Mouse (Mus musculus): Measurements from ENCODE around the gene Nfe2l2.
"Not testable (repeated sequence)": the region's sequence is repeated elsewhere in the genome, so short reads cannot be mapped to it uniquely, and the experiment has no call there.

Nfe2l2 gene

DNA sequence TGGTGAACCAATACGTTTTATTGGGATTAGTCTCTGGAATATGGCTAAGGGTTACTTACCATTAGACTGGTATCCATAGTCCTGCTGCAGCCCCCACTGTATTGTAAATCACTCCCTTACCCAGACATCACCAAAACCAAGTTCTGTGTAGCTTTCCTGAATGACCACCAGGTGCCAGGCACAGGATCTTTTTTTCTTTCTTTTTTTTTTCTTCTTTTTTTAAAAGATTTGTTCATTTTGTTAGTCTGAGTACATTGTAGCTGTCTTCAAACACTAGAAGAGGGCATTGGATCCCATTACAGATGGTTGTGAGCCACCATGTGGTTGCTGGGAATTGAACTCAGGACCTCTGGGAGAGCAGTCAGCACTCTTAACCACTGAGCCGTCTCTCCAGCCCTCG is 8.6 kb upstream of the Nfe2l2 start:
- in situ Hi-C loops (cut with MboI, MseI): no loop called here

DNA sequence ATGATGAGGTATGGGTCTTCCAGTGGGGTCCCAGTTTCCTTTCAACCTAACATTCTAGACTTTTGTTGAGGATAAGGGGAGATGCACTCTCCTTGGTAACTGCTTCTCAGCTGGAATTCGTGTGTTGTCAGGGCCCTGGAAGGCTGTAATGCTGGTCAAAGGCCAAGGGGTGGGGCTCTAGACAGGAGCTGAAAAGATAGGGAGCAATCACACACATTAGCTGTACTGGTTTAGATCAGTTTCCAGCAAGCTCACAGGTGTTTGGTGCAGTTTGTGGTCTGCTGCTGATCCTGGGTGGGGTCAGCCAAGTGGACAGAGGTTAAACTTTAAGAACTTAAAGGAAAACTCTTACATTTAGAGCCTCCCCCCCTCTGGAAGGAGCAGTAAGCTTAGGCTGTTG is 3.0 kb upstream of the Nfe2l2 start:
- in situ Hi-C loops (cut with MboI, MseI): loop anchor here (10.0 kb wide), 1 partner anchor 57 kb away; no protein-coding TSS in a partner anchor

DNA sequence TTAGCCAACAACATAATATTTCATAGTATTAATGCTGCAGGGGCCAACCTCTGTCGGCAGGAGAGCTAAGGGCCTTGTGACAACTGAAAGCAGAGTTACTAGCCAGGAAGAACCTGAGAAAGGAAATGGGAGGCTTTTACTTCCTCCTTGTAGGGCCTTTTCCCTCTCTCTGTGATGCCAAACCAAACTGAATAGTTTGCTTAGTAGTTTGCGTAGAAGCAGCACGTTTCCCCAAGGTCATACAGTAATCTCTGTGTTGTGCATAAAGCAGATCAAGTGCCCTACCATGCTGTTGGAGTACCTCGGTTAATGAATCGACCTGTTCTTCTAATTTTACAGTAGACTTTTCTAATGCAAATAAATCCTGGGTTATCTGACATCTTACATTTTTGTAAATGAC is 2.0 kb upstream of the Nfe2l2 start:
- in situ Hi-C loops (cut with MboI, MseI): loop anchor here (10.0 kb wide), 1 partner anchor 58 kb away; no protein-coding TSS in a partner anchor

DNA sequence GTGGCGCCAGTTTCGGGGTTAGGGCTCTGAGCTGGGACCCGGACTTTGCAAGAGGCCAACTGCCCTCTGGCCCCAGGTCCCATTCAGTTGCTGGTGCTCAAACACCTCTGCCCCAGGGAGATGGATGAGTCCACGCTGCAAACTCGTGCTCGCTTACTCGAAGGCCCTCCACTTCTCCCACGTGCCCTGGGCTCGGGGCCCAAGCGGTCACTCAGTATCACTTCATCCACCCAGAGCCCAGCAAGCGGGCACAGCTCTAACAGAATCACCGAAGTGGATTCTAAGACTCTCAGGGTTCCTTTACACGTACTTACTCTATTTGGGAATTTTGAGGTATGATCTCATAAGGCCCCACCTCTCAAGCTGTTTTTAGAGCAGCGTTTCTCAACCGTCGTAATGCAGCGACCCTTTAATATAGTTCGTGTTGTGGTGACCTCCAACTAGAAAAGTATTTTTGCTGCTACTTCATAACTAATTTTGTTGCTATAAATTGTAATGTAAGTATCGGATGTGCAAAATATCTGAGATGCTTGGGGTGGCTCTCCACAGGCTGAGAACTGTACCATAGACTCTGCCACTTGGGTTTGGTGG is 816 bp upstream of the Nfe2l2 start:
- in situ Hi-C loops (cut with MboI, MseI): loop anchor here (10.0 kb wide), 1 partner anchor 60 kb away; no protein-coding TSS in a partner anchor

DNA sequence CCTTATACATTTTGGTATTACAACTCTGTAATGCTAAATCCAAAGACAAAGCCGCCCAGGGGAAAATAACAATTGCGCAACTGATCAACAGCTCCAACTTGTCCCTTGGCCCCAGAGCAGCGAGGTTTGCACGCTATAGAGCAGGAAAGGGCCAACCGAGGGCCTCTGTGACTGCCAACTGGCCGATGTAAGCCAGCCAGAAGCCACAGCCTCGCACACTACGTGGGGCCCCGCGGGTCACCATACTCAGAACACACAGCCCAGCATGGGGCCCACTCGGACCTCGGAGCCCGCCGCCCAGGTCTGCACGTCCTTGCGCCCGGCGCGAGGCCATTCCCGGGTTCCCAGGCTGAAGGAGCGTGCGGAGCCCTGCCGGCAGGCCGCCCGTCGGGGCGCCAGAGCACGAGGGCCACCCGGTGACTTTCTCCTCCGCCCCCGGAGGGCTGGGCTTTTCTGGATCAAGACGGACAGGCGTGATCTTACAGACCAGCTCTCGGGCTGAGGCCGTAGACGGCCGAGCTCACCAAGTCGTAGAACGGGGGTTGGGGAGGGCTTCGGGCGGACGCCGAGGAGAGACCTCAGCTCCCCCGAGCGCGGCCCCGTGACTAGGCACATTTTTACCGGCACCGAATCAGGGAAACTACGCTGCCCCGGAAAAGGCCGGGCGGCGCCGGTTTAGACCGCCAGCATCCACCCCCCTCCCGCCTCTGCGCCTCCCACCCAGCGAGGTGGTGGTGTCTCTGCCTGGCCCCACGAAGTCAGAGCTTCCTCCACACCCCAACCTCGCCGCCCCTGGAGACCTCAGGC is 863 bp downstream of the Nfe2l2 start:
- in situ Hi-C loops (cut with MboI, MseI): loop anchor here (10.0 kb wide), 1 partner anchor 61 kb away; no protein-coding TSS in a partner anchor

DNA sequence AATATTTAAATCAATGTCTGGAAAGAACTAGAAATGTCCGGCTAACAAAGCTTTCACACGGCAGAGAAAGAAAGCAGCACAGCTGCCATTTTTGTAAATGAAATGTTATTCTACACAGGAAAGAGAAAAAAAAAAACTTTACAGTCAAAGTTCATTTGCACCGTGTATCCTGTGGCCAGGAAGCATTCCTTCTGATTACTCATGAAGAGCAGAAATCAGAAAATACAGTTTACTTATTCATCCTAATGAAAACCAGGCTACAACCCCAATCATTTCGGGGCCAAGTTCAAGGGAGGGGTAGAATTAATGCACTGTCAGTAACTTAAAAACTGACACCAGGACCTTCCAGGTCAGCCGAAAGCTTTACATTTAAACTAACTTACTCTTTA is 1.9 kb downstream of the Nfe2l2 start:
- in situ Hi-C loops (cut with MboI, MseI): loop anchor here (10.0 kb wide), 1 partner anchor 62 kb away; no protein-coding TSS in a partner anchor

DNA sequence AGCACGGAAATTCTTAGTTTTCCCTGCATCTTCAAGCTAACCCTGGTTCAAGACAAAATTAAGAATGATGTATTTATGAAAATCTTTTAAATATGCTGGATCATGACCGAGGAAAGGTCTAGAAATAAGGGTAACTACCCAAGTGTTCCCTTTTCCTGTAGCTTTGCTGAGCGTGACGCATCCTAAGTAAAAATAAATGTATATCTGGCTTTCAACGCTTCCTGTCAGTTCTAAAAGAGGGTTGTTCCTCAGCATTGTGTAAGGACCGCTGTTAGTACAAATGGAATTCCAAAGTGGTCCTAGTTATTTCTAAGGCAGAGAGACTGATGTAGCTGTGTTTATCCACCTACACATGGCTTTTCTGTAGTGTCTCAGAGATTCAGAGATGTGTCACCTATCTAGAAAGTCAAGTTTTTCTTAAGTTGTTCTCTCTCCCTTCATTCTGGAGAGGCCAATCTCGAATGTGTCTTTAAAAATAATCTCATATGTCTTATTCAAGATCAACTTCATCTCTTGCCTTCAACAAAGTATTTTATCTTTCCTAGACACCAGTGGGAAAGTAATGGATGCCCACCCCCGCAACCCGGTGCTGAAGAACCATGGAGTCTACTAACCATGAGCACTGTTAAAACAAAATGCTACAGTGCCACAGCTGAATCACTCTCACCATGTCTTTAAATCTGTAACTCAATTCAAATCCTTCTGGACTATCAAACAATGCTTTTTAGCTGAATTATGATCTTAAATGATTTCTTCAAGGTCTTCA is 2.4 kb downstream of the Nfe2l2 start:
- in situ Hi-C loops (cut with MboI, MseI): loop anchor here (10.0 kb wide), 1 partner anchor 63 kb away; no protein-coding TSS in a partner anchor

DNA sequence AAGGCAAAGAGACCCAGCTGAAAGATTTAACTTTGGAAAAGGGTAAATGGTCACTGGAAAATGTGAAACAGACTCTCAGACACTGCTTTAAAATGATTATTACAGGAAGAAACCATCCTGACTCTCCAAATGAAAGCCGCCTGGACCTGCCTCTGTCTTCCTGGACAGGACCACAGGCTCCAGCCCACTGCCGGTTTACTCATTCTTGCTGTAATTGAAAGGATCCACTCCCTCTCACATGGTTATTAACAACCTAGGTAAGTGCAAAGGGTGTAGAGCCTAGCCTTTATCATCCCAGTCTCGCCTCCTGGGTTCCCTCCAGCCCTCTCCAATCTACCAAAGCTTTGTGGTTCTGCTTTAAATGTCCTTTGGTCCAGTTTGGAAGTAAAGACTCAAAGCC is 3.2 kb downstream of the Nfe2l2 start:
- in situ Hi-C loops (cut with MboI, MseI): loop anchor here (10.0 kb wide), 1 partner anchor 64 kb away; no protein-coding TSS in a partner anchor

DNA sequence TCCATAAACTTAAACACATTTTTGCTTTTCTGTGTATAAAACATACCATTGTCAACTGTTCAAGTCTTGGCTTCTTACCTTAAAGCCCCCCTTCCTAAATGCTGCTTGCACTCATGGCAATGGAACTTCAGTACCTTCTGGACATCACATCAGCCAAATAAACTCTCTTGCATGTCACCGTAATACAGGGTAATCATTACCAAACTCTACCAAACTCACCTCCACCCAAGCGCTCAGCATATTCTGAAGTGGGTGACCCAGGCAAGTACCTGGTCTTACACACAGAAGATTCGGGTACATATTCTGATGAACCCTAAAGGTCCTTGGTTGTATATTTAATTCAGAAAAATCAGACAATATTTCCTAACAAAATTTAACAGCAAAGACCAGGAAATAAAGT is 3.9 kb downstream of the Nfe2l2 start:
- in situ Hi-C loops (cut with MboI, MseI): loop anchor here (10.0 kb wide), 1 partner anchor 64 kb away; no protein-coding TSS in a partner anchor

DNA sequence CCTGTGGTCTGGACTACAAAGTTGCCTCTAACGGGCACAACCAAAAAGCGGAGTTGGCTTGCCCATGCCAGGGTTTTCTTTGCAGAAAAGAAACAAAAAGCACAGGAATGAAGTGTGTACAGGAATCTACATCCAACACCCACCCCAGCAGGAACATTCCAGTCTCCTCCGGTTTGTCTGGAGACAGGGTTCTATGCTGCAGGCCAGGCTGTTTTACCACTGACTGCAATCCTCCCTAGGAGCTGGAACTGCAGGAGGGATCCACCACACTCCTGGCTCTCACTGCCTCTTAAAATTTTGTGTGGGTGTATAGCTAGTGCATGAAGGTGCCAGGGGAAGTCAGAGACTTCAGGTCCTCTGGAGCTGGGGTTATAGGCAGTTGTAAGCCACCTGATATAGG is 5.6 kb downstream of the Nfe2l2 start:
- in situ Hi-C loops (cut with MboI, MseI): no loop called here

DNA sequence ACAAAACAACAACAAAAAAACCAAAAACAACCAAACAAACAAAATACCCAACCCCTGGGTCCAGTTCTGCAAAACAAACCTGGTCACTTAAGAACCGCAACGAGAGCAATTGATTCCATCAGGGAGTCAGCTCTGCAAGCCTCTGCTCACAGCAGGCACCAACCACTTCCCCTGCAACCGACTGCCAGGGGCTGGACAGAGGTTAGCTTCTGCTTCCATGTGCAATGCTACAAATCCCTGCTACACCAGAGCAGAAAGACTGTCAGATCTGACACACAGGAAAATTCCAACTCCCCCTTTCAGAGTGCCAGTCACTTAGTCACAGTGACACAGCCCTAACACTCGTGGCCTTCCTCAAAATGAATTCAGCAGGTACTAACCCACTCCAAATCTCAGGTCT is 6.4 kb downstream of the Nfe2l2 start:
- in situ Hi-C loops (cut with MboI, MseI): no loop called here

DNA sequence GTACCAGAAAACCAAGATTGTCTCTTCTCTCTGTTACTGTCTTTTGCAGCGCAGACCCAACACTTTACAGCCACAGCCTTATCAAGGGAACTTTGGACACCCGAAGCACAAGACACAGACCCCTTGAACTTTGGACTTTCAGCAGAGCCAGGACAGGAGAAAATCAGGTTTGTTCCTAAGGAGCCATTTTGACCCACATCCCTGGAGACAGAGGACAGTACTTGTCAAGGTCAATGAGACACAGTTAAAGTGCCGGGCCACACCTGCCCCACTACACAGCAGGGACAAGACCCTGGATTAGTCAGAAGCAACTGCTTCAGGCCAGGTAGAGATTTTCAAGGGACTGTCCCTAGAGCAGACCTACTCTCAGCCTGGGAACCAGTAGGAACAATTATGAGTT is 7.2 kb downstream of the Nfe2l2 start:
- in situ Hi-C loops (cut with MboI, MseI): no loop called here

DNA sequence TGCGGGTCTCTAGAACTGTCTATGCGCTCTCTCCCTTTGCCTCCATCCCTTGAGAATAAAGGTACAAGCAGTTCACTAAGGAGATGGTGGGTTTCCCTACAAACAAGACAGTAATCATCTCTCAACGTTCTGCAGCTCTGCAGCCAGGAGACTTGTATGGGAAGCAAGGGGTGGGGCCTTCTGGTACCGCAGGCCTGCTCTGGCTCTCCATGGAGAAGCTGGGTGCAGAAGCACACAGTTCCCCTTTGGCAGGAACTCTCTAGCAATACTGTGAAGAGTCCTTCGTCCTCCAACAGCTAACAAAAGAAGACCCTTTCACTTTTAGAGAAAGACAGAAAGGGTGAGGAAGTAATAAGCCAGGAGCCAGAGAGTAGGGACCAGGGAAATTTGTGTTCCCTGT is 8.1 kb downstream of the Nfe2l2 start:
- in situ Hi-C loops (cut with MboI, MseI): no loop called here

DNA sequence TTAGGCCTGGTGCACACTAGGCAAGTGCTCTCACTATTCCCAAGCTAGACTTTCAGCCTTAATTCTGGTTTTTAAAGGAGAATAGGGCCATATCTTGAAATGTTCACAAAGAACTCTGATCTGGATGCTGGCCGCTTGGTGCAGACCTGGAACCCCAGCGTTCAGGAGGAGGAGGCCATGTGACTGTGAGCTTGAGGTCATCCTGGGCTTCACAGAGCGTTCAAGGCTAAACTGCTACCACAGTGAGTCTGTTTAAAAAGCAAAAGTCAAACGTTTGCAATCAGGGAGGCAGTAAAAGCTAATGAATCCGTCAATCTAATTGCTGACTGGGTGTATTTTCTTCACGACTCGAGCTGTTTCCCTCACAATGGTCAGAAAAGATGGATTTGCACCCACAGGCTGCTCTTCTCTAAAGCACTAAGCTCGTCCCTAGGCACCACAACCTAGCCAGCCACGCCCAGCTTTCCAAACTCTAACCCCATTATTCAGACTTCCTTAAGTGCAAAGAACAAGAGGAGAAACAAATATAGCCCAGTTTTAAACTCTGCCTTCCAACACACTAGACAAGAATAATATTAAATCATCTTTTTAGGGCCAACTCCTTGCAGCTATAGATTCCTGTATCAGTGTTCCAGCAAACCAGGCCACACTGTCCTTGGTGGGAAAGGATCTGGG is 8.6 kb downstream of the Nfe2l2 start:
- in situ Hi-C loops (cut with MboI, MseI): no loop called here

DNA sequence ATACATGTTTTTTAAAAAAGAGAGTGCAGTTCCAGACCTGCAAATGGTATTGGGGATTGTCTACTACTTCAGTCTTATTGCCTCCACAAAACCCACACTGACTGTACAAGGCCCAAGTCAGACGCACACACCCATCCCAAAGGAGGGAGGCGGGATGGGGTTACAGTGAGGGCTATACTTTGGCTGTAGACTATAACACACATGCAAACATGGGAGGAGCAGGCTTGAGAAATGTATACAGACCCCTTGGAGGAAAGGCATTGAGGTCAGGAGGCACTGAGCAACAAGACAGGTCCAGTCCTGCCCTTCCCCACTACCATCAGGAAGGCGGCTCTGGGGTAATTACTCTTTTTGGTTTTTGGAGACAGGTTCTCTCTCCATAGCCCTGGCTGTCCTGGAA is 9.5 kb downstream of the Nfe2l2 start:
- in situ Hi-C loops (cut with MboI, MseI): not testable (repeated sequence)

DNA sequence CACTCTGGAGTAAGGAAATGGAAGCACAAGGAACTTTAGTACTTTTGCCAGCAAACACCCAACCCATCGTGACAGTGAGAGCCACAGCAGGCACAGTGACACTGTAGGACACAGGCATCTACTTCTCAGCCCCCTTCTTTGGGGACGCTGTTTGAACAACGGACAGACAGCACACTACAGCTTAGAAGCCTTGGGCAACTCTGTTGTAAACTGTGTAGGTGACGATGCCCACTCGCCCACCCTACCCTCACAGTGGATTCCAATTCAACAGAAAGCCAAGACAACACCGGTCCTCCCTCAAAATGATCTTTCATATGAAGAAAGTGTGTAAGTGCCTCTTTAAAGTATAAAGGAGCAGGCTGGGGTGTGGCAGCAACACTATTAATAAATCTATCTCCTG is 12.1 kb downstream of the Nfe2l2 start:
- in situ Hi-C loops (cut with MboI, MseI): no loop called here

DNA sequence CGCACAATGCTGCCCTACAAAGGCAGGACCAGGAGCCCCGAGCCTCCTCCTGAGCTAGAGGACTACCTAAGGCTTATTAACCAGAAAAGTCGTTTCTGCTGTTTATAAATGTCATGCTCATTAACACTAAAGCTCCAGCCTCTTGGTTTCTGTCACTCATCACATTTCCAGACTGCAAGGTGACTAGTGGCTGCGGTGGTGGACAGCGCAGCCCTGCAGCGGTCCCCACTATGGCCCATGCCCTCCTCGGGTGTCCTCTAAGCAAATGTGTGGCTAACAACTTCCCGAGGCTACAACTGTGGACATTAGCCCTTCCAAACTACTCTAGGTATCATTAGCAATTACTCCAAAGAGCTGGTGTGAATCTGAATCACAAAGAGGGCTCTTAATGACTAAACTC is 13.1 kb downstream of the Nfe2l2 start:
- in situ Hi-C loops (cut with MboI, MseI): no loop called here

DNA sequence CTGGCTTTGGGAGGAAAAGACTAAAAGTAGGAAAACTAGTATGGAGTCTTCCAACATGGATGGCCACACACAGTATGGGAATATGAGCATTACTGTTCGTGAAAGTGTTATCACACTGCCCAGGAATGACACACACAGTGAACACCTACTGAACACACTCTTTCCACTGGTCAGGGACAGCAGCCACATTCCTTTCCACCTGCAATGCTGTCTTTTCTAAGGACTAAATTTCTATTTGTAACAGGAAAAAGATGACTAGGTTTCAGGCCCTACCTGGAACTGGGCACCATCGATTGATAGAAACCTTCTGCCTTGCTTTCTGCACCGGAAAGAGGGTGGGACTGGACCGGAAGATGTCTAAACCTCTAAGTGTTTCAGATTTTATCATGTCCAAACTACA is 13.8 kb downstream of the Nfe2l2 start:
- in situ Hi-C loops (cut with MboI, MseI): no loop called here

DNA sequence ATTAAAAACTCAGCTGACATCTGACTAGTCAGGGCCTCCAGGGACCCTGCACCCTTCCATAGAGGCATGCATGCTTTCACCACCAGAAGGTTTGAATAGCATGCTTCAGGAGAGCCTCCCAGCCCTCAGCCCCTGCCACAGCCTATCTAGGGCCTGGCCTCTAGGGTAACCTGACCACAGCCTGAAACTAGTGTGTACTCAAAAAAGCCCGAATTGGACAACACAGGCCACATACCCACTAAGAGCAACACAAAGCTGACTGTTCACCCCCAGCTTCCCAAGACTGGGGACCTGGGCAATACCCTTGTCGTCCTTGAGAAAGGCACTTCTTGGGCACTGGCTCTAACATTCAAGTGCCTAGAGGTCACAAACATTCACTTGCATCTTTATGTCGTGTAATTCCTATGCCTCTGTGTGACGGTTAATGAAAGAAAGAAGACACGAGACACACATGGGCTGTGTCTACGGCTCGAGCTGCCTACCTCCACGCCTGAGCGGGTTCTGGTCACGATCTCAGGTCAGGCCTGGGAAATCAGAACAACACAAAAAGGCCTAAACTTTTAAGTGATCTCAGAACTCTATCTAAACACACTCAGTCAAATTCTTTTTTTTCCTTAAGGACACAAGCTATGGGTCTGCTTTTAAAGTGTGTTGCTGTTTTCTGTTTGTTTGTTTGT is 14.8 kb downstream of the Nfe2l2 start:
- in situ Hi-C loops (cut with MboI, MseI): no loop called here

DNA sequence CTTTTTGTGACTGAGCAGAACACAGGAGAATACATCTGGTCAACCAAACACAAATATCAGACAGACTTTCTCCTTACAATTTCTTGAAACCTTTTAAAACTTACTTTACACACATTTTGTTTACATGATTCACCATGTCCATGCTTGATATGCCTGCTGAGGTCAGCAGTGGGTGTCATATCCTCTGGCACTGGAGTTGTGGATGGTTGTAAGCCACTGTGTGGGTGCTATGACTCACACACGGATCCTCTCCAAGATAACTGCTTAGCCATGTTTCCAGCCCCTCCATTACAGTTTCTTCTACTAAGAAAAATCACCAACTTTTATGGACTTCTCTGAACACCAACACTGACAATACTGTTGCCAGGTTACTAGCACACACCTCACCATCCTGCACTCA is 15.5 kb downstream of the Nfe2l2 start:
- in situ Hi-C loops (cut with MboI, MseI): no loop called here

Measured in T-helper 1 cell (primary cell).